Mouse (Mus musculus): ENCODE data around the gene Cbfa2t2. TPM values are rescaled to one million over a fixed set of nuclear protein-coding genes. Genes with fewer than 3 reads are reported as not detected.

Gene Cbfa2t2
- polyA plus RNA-seq (2017; shearing (Covaris generic)) = 10 to 100 TPM; 19.7 to 21.4 TPM

GRCm38 (mm10) chr2:154436458-154437190, at the start of gene Cbfa2t2:
TSS of gene Cbfa2t2 (plus strand) at chr2:154436481.

GRCm38 (mm10) chr2:154407643-154408445, 28.4 kb upstream of the Cbfa2t2 start, which contains the start of gene Snta1:
TSS of gene Snta1 (minus strand) at chr2:154408099.

GRCm38 (mm10) chr2:154546711-154547110, 110.4 kb downstream of the Cbfa2t2 start, which contains the start of gene 1700003F12Rik:
TSS of gene 1700003F12Rik (plus strand) at chr2:154547085.

GRCm38 (mm10) chr2:154551476-154551875, 115.2 kb downstream of the Cbfa2t2 start, which contains the start of gene Actl10:
TSS of gene Actl10 (plus strand) at chr2:154551776.

GRCm38 (mm10) chr2:154558264-154559039, 122.2 kb downstream of the Cbfa2t2 start, which contains the start of gene Necab3:
TSS of gene Necab3 (minus strand) at chr2:154558890.

GRCm38 (mm10) chr2:154569836-154570286, 133.6 kb downstream of the Cbfa2t2 start, which contains the start of gene E2f1:
TSS of gene E2f1 (minus strand) at chr2:154569892.

Other genes starting within 250 kb of the Cbfa2t2 start
- gene Bpifb1, start 245.7 kb upstream of the Cbfa2t2 start, polyA plus RNA-seq (2017; shearing (Covaris generic)) = under 1 TPM; 0.05 to 0.17 TPM
- gene Bpifb5, start 212.7 kb upstream of the Cbfa2t2 start, polyA plus RNA-seq (2017; shearing (Covaris generic)) = under 1 TPM in 1 of 2 experiments, not detected in 1; 0.62 TPM
- not detected for gene Bpifb9a, start 178.6 kb upstream of the Cbfa2t2 start, polyA plus RNA-seq (2017; shearing (Covaris generic))
- not detected for gene Bpifb9b, start 129.3 kb upstream of the Cbfa2t2 start, polyA plus RNA-seq (2017; shearing (Covaris generic))
- 10 to 100 TPM; 20.1 to 48.4 TPM for gene Cdk5rap1, start 63.5 kb upstream of the Cbfa2t2 start, polyA plus RNA-seq (2017; shearing (Covaris generic))
- gene Snta1, start 28.4 kb upstream of the Cbfa2t2 start, polyA plus RNA-seq (2017; shearing (Covaris generic)) = under 1 TPM; 0.07 to 0.33 TPM
- 1 to 10 TPM; 1.2 to 2.8 TPM for gene 1700003F12Rik, start 110.6 kb downstream of the Cbfa2t2 start, polyA plus RNA-seq (2017; shearing (Covaris generic))
- gene Actl10, start 115.3 kb downstream of the Cbfa2t2 start, polyA plus RNA-seq (2017; shearing (Covaris generic)) = 1 to 10 TPM in 1 of 2 experiments, under 1 TPM in 1; 0.13 to 2.1 TPM
- gene Necab3, start 122.4 kb downstream of the Cbfa2t2 start, polyA plus RNA-seq (2017; shearing (Covaris generic)) = 1 to 10 TPM in 1 of 2 experiments, under 1 TPM in 1; 0.61 to 2.0 TPM
- 1 to 10 TPM; 1.8 to 5.7 TPM for gene E2f1, start 133.4 kb downstream of the Cbfa2t2 start, polyA plus RNA-seq (2017; shearing (Covaris generic))
- 10 to 100 TPM; 16.4 to 20.1 TPM for gene Pxmp4, start 167.2 kb downstream of the Cbfa2t2 start, polyA plus RNA-seq (2017; shearing (Covaris generic))
- gene Zfp341, start 176.8 kb downstream of the Cbfa2t2 start, polyA plus RNA-seq (2017; shearing (Covaris generic)) = 1 to 10 TPM in 1 of 2 experiments, under 1 TPM in 1; 0.98 to 1.6 TPM
- under 1 TPM; 0.34 to 0.60 TPM for gene 4930519P11Rik, start 177.0 kb downstream of the Cbfa2t2 start, polyA plus RNA-seq (2017; shearing (Covaris generic))
- gene Chmp4b, start 215.2 kb downstream of the Cbfa2t2 start, polyA plus RNA-seq (2017; shearing (Covaris generic)) = 10 to 100 TPM; 11.1 to 11.4 TPM